Mouse (Mus musculus) embryo, embryonic 9.5 days (tissue): ENCODE data around the gene Hmces.
"Not testable (repeated sequence)": the region's sequence is repeated elsewhere in the genome, so short reads cannot be mapped to it uniquely, and the experiment has no call there.

Experiments used
- DNase-seq: peaks from one replicate; pipeline ENCODE4 v3.0.0-alpha.2; 2017; ENCODE audit errors: extremely low spot score

Gene Hmces

GRCm38 (mm10) chr6:87914326-87915102, 779 bp downstream of the Hmces start:
- DNase-seq = peak; percentile 63

GRCm38 (mm10) chr6:87915939-87916338, 2.2 kb downstream of the Hmces start:
- no peak for DNase-seq

GRCm38 (mm10) chr6:87921201-87921600, 7.5 kb downstream of the Hmces start:
- no peak for DNase-seq

- no peak for DNase-seq
These were observed 9.9 kb downstream of the Hmces start for GRCm38 (mm10) chr6:87923624-87924023.

- DNase-seq = no peak
These were observed 21.3 kb downstream of the Hmces start for GRCm38 (mm10) chr6:87935037-87935436.

GRCm38 (mm10) chr6:87937178-87937788, 23.5 kb downstream of the Hmces start:
- peak; percentile 65 for DNase-seq

- DNase-seq = no peak
These were observed 25.2 kb downstream of the Hmces start for GRCm38 (mm10) chr6:87938941-87939340.

GRCm38 (mm10) chr6:87942179-87942578, 28.4 kb downstream of the Hmces start:
- DNase-seq = no peak

GRCm38 (mm10) chr6:87962457-87962856, 48.7 kb downstream of the Hmces start:
- DNase-seq = not testable (repeated sequence)

- DNase-seq = no peak
These were observed 56.3 kb downstream of the Hmces start for GRCm38 (mm10) chr6:87970041-87970440.

GRCm38 (mm10) chr6:87979728-87980127, 66.0 kb downstream of the Hmces start:
- DNase-seq = no peak

- DNase-seq = peak; percentile 93
These were observed 66.8 kb downstream of the Hmces start for GRCm38 (mm10) chr6:87980374-87981029.

GRCm38 (mm10) chr6:87981030-87981485, 67.3 kb downstream of the Hmces start:
- DNase-seq = no peak

- peak; percentile 89 for DNase-seq
These were observed 68.0 kb downstream of the Hmces start, which contains the start of gene H1fx for GRCm38 (mm10) chr6:87981547-87982256. H1fx (minus strand) TSS chr6:87981637.

GRCm38 (mm10) chr6:87982506-87982905, 68.8 kb downstream of the Hmces start:
- DNase-seq = no peak
